Mouse (Mus musculus) cerebellum, adult 2 months (tissue): ENCODE measurements around the gene Pih1d1. TPM values are rescaled to one million over a fixed set of nuclear protein-coding genes. Genes with fewer than 3 reads are reported as not detected.
"Not testable (repeated sequence)": the region's sequence is repeated elsewhere in the genome, so short reads cannot be mapped to it uniquely, and the experiment has no call there.

Experiments used
- DNase-seq, 2 experiments: peaks; one replicate each; pipeline ENCODE4 v3.0.0; 2021
- H3K27ac ChIP-seq: fragments of 200-500 bp; 2 replicates; pipeline ENCODE4 v1.5.1; 2012; ENCODE audit warnings: low read length, control low read depth, inconsistent platforms; ENCODE audit not compliant: insufficient read depth
- H3K27me3 ChIP-seq: fragments of 200-500 bp; 2 replicates; pipeline ENCODE4 v1.6.1; 2012; ENCODE audit warnings: inconsistent platforms, mild to moderate bottlenecking, low read length, moderate library complexity; ENCODE audit not compliant: control insufficient read depth, insufficient read depth
- H3K4me1 ChIP-seq: fragments of 200-500 bp; 2 replicates; pipeline ENCODE4 v1.6.1; 2011; ENCODE audit warnings: low read length; ENCODE audit not compliant: control insufficient read depth, insufficient read depth
- H3K4me3 ChIP-seq: fragments of 200-500 bp; replicated peaks from 2 replicates; pipeline ENCODE3; 2011; ENCODE audit warnings: mild to moderate bottlenecking, low read depth, low read length, control low read depth; ENCODE audit not compliant: insufficient read depth
- CTCF ChIP-seq: fragments of 200-500 bp; IDR thresholded peaks from 2 replicates; pipeline ENCODE4 v1.5.1; 2011; ENCODE audit warnings: low read depth, mild to moderate bottlenecking, control low read depth, low read length, moderate library complexity, borderline replicate concordance; ENCODE audit not compliant: insufficient read depth
- POLR2A ChIP-seq: fragments of 200-500 bp; IDR thresholded peaks from 2 replicates; pipeline ENCODE4 v1.6.1; 2011; ENCODE audit warnings: low read length, control low read depth, borderline replicate concordance; ENCODE audit not compliant: insufficient read depth
- WGBS: fragments of 180-500 bp; shearing (Covaris S2); methylation state at CpG from one replicate; pipeline ENCODE4 v1.1.7; 2018; 5-methylcytosine and 5-hydroxymethylcytosine counted together
- polyA plus RNA-seq: library from polyadenylated mRNA; depleted of rRNA; stranded (reverse); fragments of >200 nt; gene quantifications from 2 replicates; pipeline ENCODE4 v1.2.3, GENCODE M21; 2012

Gene Pih1d1
- polyA plus RNA-seq, 1 experiment = 53.1 TPM

DNA sequence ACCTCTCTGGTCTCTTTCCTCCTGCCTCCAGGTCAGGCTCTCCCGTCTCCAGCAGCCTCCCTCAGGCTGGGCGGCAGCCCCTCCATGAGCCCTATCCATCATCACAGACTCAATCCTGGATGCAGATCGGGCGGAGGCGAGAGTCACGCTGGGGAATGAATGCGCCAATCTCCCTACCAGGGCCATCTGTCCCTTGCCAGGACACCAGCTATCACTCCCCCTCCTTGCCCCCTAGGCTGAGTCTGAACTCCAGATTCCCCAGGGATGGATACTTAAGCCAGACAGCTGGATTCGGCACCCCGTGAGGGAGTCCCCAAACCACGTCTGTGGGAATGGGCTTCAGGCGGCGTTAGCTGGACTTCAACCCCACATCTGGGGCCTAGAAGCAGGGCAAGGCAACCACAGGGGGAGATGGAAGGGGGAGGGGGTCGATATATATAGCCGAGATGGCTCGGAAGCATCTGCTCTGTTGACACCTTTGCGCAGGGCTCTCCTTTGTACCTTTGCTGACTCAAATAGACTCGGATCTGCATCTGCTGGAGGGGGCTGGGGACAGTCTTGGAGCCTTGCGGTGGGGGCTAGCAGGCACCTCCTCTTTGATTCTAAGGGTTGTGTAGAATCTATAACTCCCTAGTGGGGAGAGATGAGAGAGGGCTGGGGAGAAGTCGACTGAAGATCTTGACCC lies 13.8 kb downstream of the Pih1d1 start:
- Histone ChIP-seq H3K27ac (peak overlapping the region; percentile 93), H3K4me1 (peaks cover 21% of the 10 kb centered on the region), H3K27me3 (no peaks in the 10 kb centered on the region), H3K4me3 (peak overlapping the region; percentile 79)
- WGBS = 2% methylated on average over 19 of the region's 19 CpGs
- DNase-seq = peak; percentile 88 to 90
- TF ChIP-seq CTCF = no peak
- TF ChIP-seq POLR2A = peak; percentile 19; the same call in 1 of the 2 replicates

- H3K4me1 ChIP-seq = peaks cover 21% of the 10 kb centered on the region
- no peaks in the 10 kb centered on the region for H3K27me3 ChIP-seq
- peak overlapping the region; percentile 93 for H3K27ac ChIP-seq
- DNase-seq = peak; percentile 69 to 73
- TF ChIP-seq CTCF (no peak), POLR2A (no peak)
- peak overlapping the region; percentile 79 for H3K4me3 ChIP-seq
- 1% methylated on average over 24 of the region's 24 CpGs for WGBS
Measured at GRCm38 (mm10) chr7:45168656-45169055, 14.6 kb downstream of the Pih1d1 start.

- WGBS = 57% methylated on average over 3 of the region's 3 CpGs
- H3K27me3 ChIP-seq = no peaks in the 10 kb centered on the region
Measured at GRCm38 (mm10) chr7:45169495-45169894, 15.4 kb downstream of the Pih1d1 start.

GRCm38 (mm10) chr7:45172974-45173373 lies 18.9 kb downstream of the Pih1d1 start:
- Histone ChIP-seq H3K27ac (no peak overlapping the region), H3K4me1 (peaks cover 29% of the 10 kb centered on the region), H3K27me3 (no peaks in the 10 kb centered on the region; the same call in 1 of the 2 replicates), H3K4me3 (no peak overlapping the region)
- peak; percentile 48; the same call in 1 of the 2 replicates for TF ChIP-seq CTCF
- TF ChIP-seq POLR2A = no peak
- DNase-seq = peak in 1 of 2 experiments; percentile 61
- WGBS = 59% methylated on average over 7 of the region's 7 CpGs

More at GRCm38 (mm10) chr7:45169495-45169894, 15.4 kb downstream of the Pih1d1 start:
- Histone ChIP-seq H3K4me3 (no peak overlapping the region), H3K4me1 (peaks cover 21% of the 10 kb centered on the region), H3K27ac (no peak overlapping the region)
- peak; percentile 71 to 77 for DNase-seq
- TF ChIP-seq CTCF (no peak), POLR2A (no peak)

DNA sequence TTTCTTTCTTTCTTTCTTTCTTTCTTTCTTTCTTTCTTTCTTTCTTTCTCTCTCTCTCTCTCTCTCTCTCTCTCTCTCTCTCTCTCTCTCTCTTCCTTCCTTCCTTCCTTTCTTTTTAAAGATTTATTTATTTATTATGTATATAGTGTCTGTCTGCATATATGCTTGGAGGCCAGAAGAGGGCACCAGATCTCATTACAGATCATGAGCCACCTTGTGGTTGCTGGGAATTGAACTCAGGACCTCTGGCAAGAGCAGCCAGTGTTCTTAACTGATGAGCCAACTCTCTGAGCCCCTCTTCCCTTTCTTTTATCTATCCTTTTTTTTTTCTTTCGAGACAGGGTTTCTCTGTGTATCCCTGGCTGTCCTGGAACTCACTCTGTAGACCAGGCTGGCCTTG lies 19.7 kb downstream of the Pih1d1 start:
- TF ChIP-seq CTCF = peak; percentile 41
- not testable (repeated sequence) for H3K4me3 ChIP-seq, H3K27me3 ChIP-seq, DNase-seq, H3K27ac ChIP-seq
- WGBS = 61% methylated on average over 1 of the region's 1 CpGs
- H3K4me1 ChIP-seq = peaks cover 25% of the 10 kb centered on the region

- Histone ChIP-seq H3K4me1 (peaks cover 20% of the 10 kb centered on the region), H3K4me3 (no peak overlapping the region), H3K27me3 (no peaks in the 10 kb centered on the region; the same call in 1 of the 2 replicates), H3K27ac (no peak overlapping the region)
- 19% methylated on average over 29 of the region's 29 CpGs for WGBS
- TF ChIP-seq CTCF (no peak), POLR2A (no peak)
- peak in 1 of 2 experiments; percentile 50 for DNase-seq
Measured at GRCm38 (mm10) chr7:45174567-45175280, 20.6 kb downstream of the Pih1d1 start.

DNA sequence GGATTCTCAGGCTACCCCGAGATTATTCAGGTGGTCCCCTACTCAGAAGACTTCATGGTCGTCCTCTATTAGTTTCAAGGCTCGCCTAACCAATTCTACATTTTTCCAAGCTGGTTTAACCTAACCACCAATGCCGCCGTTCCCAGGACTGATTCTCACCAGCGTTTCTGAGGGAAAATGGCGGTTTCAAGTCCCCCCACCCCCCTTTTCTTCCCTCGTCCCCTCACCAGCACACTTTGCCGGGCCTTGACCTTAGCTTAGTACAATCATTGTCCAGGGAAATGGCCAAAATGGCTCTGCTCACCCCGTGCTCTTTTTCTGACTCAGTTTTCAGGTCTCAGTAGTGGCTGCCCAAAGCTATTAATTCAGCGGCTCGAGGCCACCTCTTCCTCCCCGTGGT lies 21.3 kb downstream of the Pih1d1 start:
- 21% methylated on average over 13 of the region's 13 CpGs for WGBS
- H3K27ac ChIP-seq = no peak overlapping the region
- H3K27me3 ChIP-seq = no peaks in the 10 kb centered on the region; the same call in 1 of the 2 replicates
- no peak for DNase-seq
- no peak overlapping the region for H3K4me3 ChIP-seq
- H3K4me1 ChIP-seq = peaks cover 14% of the 10 kb centered on the region
- no peak for TF ChIP-seq CTCF
- no peak for TF ChIP-seq POLR2A

GRCm38 (mm10) chr7:45175929-45176328 lies 21.8 kb downstream of the Pih1d1 start:
- TF ChIP-seq POLR2A = peak; percentile 32; the same call in 1 of the 2 replicates
- no peak for TF ChIP-seq CTCF
- H3K4me3 ChIP-seq = no peak overlapping the region
- DNase-seq = no peak
- no peaks in the 10 kb centered on the region; the same call in 1 of the 2 replicates for H3K27me3 ChIP-seq
- WGBS = 4% methylated on average over 23 of the region's 23 CpGs
- no peak overlapping the region for H3K27ac ChIP-seq
- H3K4me1 ChIP-seq = peaks cover 12% of the 10 kb centered on the region
